Mouse (Mus musculus): ENCODE results near the gene Cgas.

Cgas gene

GRCm38 (mm10) chr9:78386947-78387346 lies 56.1 kb downstream of the Cgas start:
- DNase-seq (ENCODE audit: low spot score in 2 of 2): no peak

DNA sequence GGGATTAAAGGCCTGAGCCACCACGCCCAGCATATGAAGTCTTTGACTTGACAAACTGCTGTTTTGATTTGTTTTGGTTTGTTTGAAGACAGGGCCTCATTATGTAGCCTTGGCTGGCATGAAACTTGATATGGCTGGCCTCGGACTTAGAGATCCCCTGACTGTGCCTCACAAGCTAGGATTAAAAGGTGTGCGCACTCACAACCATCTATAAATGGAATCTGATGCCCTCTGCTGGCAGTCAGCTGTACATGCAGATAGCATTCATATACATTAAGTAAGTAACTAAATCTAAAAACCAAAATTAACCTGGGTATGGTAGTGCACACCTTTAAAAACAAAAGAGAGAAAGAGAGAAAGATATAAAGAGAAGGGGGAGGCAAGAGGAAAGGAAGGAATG lies 57.1 kb downstream of the Cgas start:
- no peak for DNase-seq (ENCODE audit: low spot score in 2 of 2)

Data from natural killer cell, adult 2 months (primary cell).